Mouse (Mus musculus) E14TG2a.4 (cell line): ENCODE data around the gene Adgrg5.
A peak's percentile ranks its signal among the peaks of the same experiment; 100 is the strongest.

Experiments used
- H3K27me3 ChIP-seq: 2 replicates; pipeline ENCODE4 v1.6.1; 2014; ENCODE audit warnings: low read length, control low read depth; ENCODE audit not compliant: insufficient read depth
- H3K36me3 ChIP-seq: 2 replicates; pipeline ENCODE4 v1.6.1; 2014; ENCODE audit warnings: low read length, control low read depth; ENCODE audit not compliant: insufficient read depth
- H3K4me1 ChIP-seq: replicated peaks from 2 replicates; pipeline ENCODE4 v1.6.1; 2014; ENCODE audit warnings: low read depth, low read length, control low read depth
- H3K4me3 ChIP-seq: replicated peaks from 2 replicates; pipeline ENCODE4 v1.5.1; 2014; ENCODE audit warnings: mild to moderate bottlenecking, low read length
- H3K9me3 ChIP-seq: 2 replicates; pipeline ENCODE4 v1.6.1; 2014; ENCODE audit warnings: low read length, control low read depth
- CTCF ChIP-seq: conservative IDR thresholded peaks from 2 replicates; pipeline ENCODE4 v1.5.1; 2014; ENCODE audit warnings: low read length
- NANOG ChIP-seq: IDR thresholded peaks from 2 replicates; pipeline ENCODE4 v1.6.1; 2014; ENCODE audit warnings: borderline replicate concordance, low read length, mixed read lengths
- POU5F1 ChIP-seq: IDR thresholded peaks from 2 replicates; pipeline ENCODE4 v1.6.1; 2014; ENCODE audit warnings: low read length, borderline replicate concordance

Adgrg5 gene

GRCm38 (mm10) chr8:94966578-94966977, 43.1 kb downstream of the Adgrg5 start:
- Histone ChIP-seq H3K4me3 (no peak overlapping the region), H3K36me3 (no peaks in the 10 kb centered on the region), H3K27me3 (0 out of 2 replicates have a peak, but pooled peaks cover 2% of the 10 kb centered on the region), H3K4me1 (no peaks in the 10 kb centered on the region), H3K9me3 (no peaks in the 10 kb centered on the region)
- TF ChIP-seq POU5F1 (no peak), NANOG (no peak), CTCF (peak; percentile 62)

- H3K36me3 ChIP-seq = no peaks in the 10 kb centered on the region
- TF ChIP-seq NANOG (no peak), POU5F1 (no peak), CTCF (no peak)
- no peaks in the 10 kb centered on the region for H3K9me3 ChIP-seq
- H3K4me3 ChIP-seq = no peak overlapping the region
- H3K4me1 ChIP-seq = no peaks in the 10 kb centered on the region
- 0 out of 2 replicates have a peak, but pooled peaks cover 5% of the 10 kb centered on the region for H3K27me3 ChIP-seq
These were observed 43.6 kb downstream of the Adgrg5 start for GRCm38 (mm10) chr8:94967071-94967470.

- no peaks in the 10 kb centered on the region for H3K9me3 ChIP-seq
- H3K36me3 ChIP-seq = no peaks in the 10 kb centered on the region
- no peak for TF ChIP-seq NANOG
- TF ChIP-seq CTCF = no peak
- no peak for TF ChIP-seq POU5F1
- H3K4me3 ChIP-seq = no peak overlapping the region
- no peaks in the 10 kb centered on the region for H3K4me1 ChIP-seq
- H3K27me3 ChIP-seq = 0 out of 2 replicates have a peak, but pooled peaks cover 5% of the 10 kb centered on the region
These were observed 44.1 kb downstream of the Adgrg5 start for GRCm38 (mm10) chr8:94967554-94967953.

GRCm38 (mm10) chr8:94973270-94973669, 49.8 kb downstream of the Adgrg5 start:
- Histone ChIP-seq H3K27me3 (peaks cover 28% of the 10 kb centered on the region), H3K9me3 (no peaks in the 10 kb centered on the region), H3K4me1 (peaks cover 49% of the 10 kb centered on the region), H3K4me3 (no peak overlapping the region), H3K36me3 (no peaks in the 10 kb centered on the region)
- no peak for TF ChIP-seq POU5F1

- H3K36me3 ChIP-seq = no peaks in the 10 kb centered on the region
- peaks cover 52% of the 10 kb centered on the region for H3K4me1 ChIP-seq
- no peak overlapping the region for H3K4me3 ChIP-seq
- TF ChIP-seq NANOG (no peak), POU5F1 (no peak), CTCF (no peak)
- H3K27me3 ChIP-seq = peaks cover 31% of the 10 kb centered on the region
- H3K9me3 ChIP-seq = no peaks in the 10 kb centered on the region
These were observed 50.3 kb downstream of the Adgrg5 start for GRCm38 (mm10) chr8:94973786-94974185.

GRCm38 (mm10) chr8:94974467-94975165, 51.1 kb downstream of the Adgrg5 start, which contains the start of gene Adgrg1:
Adgrg1 (plus strand) TSS chr8:94974751.
- Histone ChIP-seq H3K4me3 (no peak within 1 kb of the TSS), H3K36me3 (no peaks in the 10 kb centered on the region), H3K4me1 (peaks cover 52% of the 10 kb centered on the region), H3K27me3 (peaks cover 36% of the 10 kb centered on the region), H3K9me3 (no peaks in the 10 kb centered on the region)
- no peak for TF ChIP-seq NANOG

- peaks cover 38% of the 10 kb centered on the region for H3K27me3 ChIP-seq
These were observed 53.3 kb downstream of the Adgrg5 start for GRCm38 (mm10) chr8:94976651-94977417.

GRCm38 (mm10) chr8:94978131-94978530, 54.6 kb downstream of the Adgrg5 start:
- H3K9me3 ChIP-seq = no peaks in the 10 kb centered on the region
- no peak for TF ChIP-seq POU5F1
- no peak for TF ChIP-seq CTCF
- no peak for TF ChIP-seq NANOG
- peaks cover 85% of the 10 kb centered on the region for H3K4me1 ChIP-seq
- no peaks in the 10 kb centered on the region for H3K36me3 ChIP-seq
- H3K27me3 ChIP-seq = peaks cover 34% of the 10 kb centered on the region
- peak overlapping the region; percentile 23; the same call in 1 of the 2 replicates for H3K4me3 ChIP-seq

More at GRCm38 (mm10) chr8:94976651-94977417, 53.3 kb downstream of the Adgrg5 start:
- H3K36me3 ChIP-seq = no peaks in the 10 kb centered on the region
- TF ChIP-seq POU5F1 = no peak
- no peak for TF ChIP-seq NANOG
- TF ChIP-seq CTCF = no peak
- peaks cover 72% of the 10 kb centered on the region for H3K4me1 ChIP-seq
- H3K4me3 ChIP-seq = peak overlapping the region; percentile 71
- no peaks in the 10 kb centered on the region for H3K9me3 ChIP-seq
